Mouse (Mus musculus): ENCODE measurements around the gene Ifnl3.

- TF ChIP-seq POLR2A (IDR thresholded peaks at IDR 0.05; ENCODE audit: extremely low read depth, insufficient read depth, low read length) (0 out of 2 replicates have a peak, but pooled peaks have one; percentile 17), CTCF (IDR thresholded peaks at IDR 0.05; ENCODE audit: extremely low read depth, insufficient read depth, low read length) (no peak)
These were observed 38.2 kb downstream of the Ifnl3 start for GRCm38 (mm10) chr7:28560856-28561255.

Data from cortical plate, adult 2 months (tissue).